Comparison of ENCODE assay signal across 8 mouse cellular contexts in genomic region chr3:153661927-153662326, GRCm38 (mm10).
DNase-seq lines count a peak whose midpoint lies in the region; ATAC-seq lines count a peak whose summit lies in the region.
"Had no signal": no experiment of that assay in that cellular context is flagged by ENCODE, and none has a peak within 500 bp of the region (broad histone marks: within the 10 kb centered on the region; RNA-seq: fewer than 3 reads in every experiment).

No protein-coding gene starts in this region.

- ATAC-seq in cerebellum, adult (ENCODE audit: insufficient number of reproducible peaks, low FRiP score, low TSS enrichment) = peak; percentile 54
- no peak for ATAC-seq in granulocyte monocyte progenitor cell, adult 5-6 weeks (replicated peaks; ENCODE audit: poor library complexity, severe bottlenecking)

- peak; percentile 56 for DNase-seq in kidney, postnatal 10 days
- DNase-seq in kidney, adult 8-10 months = no peak
- DNase-seq in kidney, postnatal 4 days = peak; percentile 50 to 58
- peak; percentile 44 to 62 for DNase-seq in right cerebral cortex, adult 2 months (ENCODE audit: low spot score in 2 of 2)
- DNase-seq in liver = no peak
- DNase-seq: embryo, embryonic 11 days had no signal

Comparison
In these comparisons a context has a peak if more than half of its experiments do, and no peak if none do; other contexts are left out.
1. DNase-seq: peak in kidney, postnatal 10 days (single experiment), kidney, postnatal 4 days (2 of 2) and right cerebral cortex, adult 2 months (2 of 2); none in kidney, adult 8-10 months (0 of 2) and liver (single experiment).